Mouse (Mus musculus) lung, embryonic 15.5 days (tissue): ENCODE measurements around the gene Znhit6. TPM values are rescaled to one million over a fixed set of nuclear protein-coding genes. Genes with fewer than 3 reads are reported as not detected.

ENCODE experiments used
- ATAC-seq: fragments of 200-750 bp; cut with Nextera tagmentation; 2 replicates; pipeline ENCODE4 v1.8.0; 2017; ENCODE audit warnings: moderate number of reproducible peaks, borderline replicate concordance; ENCODE audit not compliant: low FRiP score, low TSS enrichment; ENCODE audit errors: extremely low read depth
- H3K27ac ChIP-seq: fragments of 300-500 bp; sonication (generic); 2 replicates; pipeline ENCODE4 v1.5.1; 2015; ENCODE audit warnings: moderate library complexity, mild to moderate bottlenecking, inconsistent platforms
- H3K27me3 ChIP-seq: fragments of 300-500 bp; sonication (generic); 2 replicates; pipeline ENCODE4 v1.6.1; 2015; ENCODE audit warnings: inconsistent platforms
- H3K36me3 ChIP-seq: fragments of 300-500 bp; sonication (generic); 2 replicates; pipeline ENCODE4 v1.6.1; 2015; ENCODE audit warnings: inconsistent platforms
- H3K4me1 ChIP-seq: fragments of 300-500 bp; sonication (generic); 2 replicates; pipeline ENCODE4 v1.6.1; 2015; ENCODE audit warnings: inconsistent platforms
- H3K4me2 ChIP-seq: fragments of 300-500 bp; sonication (generic); 2 replicates; pipeline ENCODE4 v1.6.1; 2015; ENCODE audit warnings: inconsistent platforms, mild to moderate bottlenecking, moderate library complexity
- H3K4me3 ChIP-seq: fragments of 300-500 bp; sonication (generic); 2 replicates; pipeline ENCODE4 v1.5.1; 2015; ENCODE audit warnings: mild to moderate bottlenecking, inconsistent platforms
- H3K9ac ChIP-seq: fragments of 300-500 bp; sonication (generic); 2 replicates; pipeline ENCODE4 v1.6.1; 2015; ENCODE audit warnings: inconsistent platforms
- H3K9me3 ChIP-seq: fragments of 300-500 bp; sonication (generic); 2 replicates; pipeline ENCODE4 v1.6.1; 2016; ENCODE audit warnings: inconsistent platforms
- WGBS: fragments of 180-500 bp; shearing (Covaris S2); methylation state at CpG from one replicate; pipeline ENCODE4 v1.1.7; 2015; 5-methylcytosine and 5-hydroxymethylcytosine counted together
- polyA plus RNA-seq: library from polyadenylated mRNA; unstranded; fragments of >200 nt; fragmentation: Nextera tagmentation; extraction: Ambion mirVana; gene quantifications from 2 replicates; pipeline ENCODE4 v1.2.1, GENCODE M21; 2015

Gene Znhit6
- polyA plus RNA-seq, 1 experiment from 2014 or later = 32.1 TPM

DNA sequence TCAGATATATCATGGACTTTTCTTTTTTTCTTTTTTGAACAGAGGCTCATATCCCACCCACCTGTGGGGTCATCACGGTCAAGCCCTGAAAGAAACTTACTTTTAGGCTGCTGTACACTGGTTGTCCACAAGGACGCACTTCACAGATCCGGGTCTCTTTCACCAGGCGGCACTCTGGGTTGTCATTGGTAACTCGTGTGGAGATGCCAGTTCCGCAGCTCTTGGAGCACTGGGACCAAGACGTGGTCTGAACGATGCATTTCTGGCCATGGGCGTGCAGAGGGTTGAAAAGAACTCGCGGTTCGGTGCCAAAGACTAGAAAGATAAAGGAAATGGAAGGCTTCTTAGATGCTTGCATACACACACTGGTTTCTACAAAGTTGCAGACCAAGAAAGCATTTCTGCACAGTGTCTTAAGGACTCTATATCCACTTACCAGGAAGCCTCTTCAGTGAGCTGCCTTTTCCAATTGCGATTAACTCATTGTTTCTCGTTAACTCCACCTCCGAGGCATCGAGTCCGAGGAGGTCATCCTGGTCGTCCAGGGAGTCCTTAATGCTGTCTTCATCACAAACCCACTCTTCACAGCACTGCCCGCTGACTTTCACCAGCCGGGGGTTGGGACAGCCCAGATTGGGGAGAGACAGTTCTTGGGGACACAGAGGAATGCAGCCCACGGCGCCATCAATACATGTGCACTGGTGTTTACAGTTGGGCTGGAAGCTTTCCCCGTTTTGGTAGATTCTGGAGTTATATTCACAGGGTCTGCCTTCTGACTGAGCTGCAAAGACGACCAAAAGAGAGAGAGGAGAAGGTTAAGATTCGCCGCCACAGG is 72.3 kb downstream of the Znhit6 start:
- WGBS = 13% methylated on average over 26 of the region's 26 CpGs
- no peak for ATAC-seq
- Histone ChIP-seq H3K9ac (peak overlapping the region; percentile 72), H3K36me3 (peaks cover 7% of the 10 kb centered on the region; the same call in 1 of the 2 replicates), H3K4me1 (peaks cover 47% of the 10 kb centered on the region), H3K27ac (peak overlapping the region; percentile 94), H3K4me3 (peak overlapping the region; percentile 68), H3K27me3 (no peaks in the 10 kb centered on the region), H3K4me2 (peak overlapping the region; percentile 85), H3K9me3 (no peaks in the 10 kb centered on the region)

- Histone ChIP-seq H3K4me3 (peak overlapping the region; percentile 68), H3K4me2 (peak overlapping the region; percentile 85), H3K9ac (peak overlapping the region; percentile 72), H3K27ac (peak overlapping the region; percentile 94), H3K36me3 (peaks cover 7% of the 10 kb centered on the region; the same call in 1 of the 2 replicates), H3K27me3 (no peaks in the 10 kb centered on the region), H3K4me1 (peaks cover 55% of the 10 kb centered on the region), H3K9me3 (no peaks in the 10 kb centered on the region)
- under 1% methylated on average over 43 of the region's 49 CpGs for WGBS
- ATAC-seq = peak; percentile 10; the same call in 1 of the 2 replicates
Observed at GRCm38 (mm10) chr3:145648991-145649851, 73.2 kb downstream of the Znhit6 start.

- H3K4me2 ChIP-seq = peak within 1 kb of the TSS; percentile 85
- H3K4me1 ChIP-seq = peaks cover 55% of the 10 kb centered on the region
- no peaks in the 10 kb centered on the region for H3K27me3 ChIP-seq
- peak within 1 kb of the TSS; percentile 72 for H3K9ac ChIP-seq
- peak; percentile 66 for ATAC-seq
- peak within 1 kb of the TSS; percentile 94 for H3K27ac ChIP-seq
- H3K36me3 ChIP-seq = peaks cover 7% of the 10 kb centered on the region; the same call in 1 of the 2 replicates
- no peaks in the 10 kb centered on the region for H3K9me3 ChIP-seq
- peak within 1 kb of the TSS; percentile 68 for H3K4me3 ChIP-seq
- WGBS = under 1% methylated on average over 29 of the region's 29 CpGs
Observed at GRCm38 (mm10) chr3:145649852-145650202, 73.8 kb downstream of the Znhit6 start, which contains the start of gene Ccn1. Gene Ccn1, minus strand, starts transcription at chr3:145649981.

- H3K36me3 ChIP-seq = peaks cover 7% of the 10 kb centered on the region; the same call in 1 of the 2 replicates
- H3K27ac ChIP-seq = peak overlapping the region; percentile 94
- under 1% methylated on average over 18 of the region's 18 CpGs for WGBS
- H3K27me3 ChIP-seq = no peaks in the 10 kb centered on the region
- peaks cover 55% of the 10 kb centered on the region for H3K4me1 ChIP-seq
- H3K9me3 ChIP-seq = no peaks in the 10 kb centered on the region
- peak overlapping the region; percentile 22; the same call in 1 of the 2 replicates for H3K9ac ChIP-seq
- H3K4me2 ChIP-seq = peak overlapping the region; percentile 85
- no peak for ATAC-seq
- H3K4me3 ChIP-seq = peak overlapping the region; percentile 68
Observed at GRCm38 (mm10) chr3:145650298-145651011, 74.5 kb downstream of the Znhit6 start.

DNA sequence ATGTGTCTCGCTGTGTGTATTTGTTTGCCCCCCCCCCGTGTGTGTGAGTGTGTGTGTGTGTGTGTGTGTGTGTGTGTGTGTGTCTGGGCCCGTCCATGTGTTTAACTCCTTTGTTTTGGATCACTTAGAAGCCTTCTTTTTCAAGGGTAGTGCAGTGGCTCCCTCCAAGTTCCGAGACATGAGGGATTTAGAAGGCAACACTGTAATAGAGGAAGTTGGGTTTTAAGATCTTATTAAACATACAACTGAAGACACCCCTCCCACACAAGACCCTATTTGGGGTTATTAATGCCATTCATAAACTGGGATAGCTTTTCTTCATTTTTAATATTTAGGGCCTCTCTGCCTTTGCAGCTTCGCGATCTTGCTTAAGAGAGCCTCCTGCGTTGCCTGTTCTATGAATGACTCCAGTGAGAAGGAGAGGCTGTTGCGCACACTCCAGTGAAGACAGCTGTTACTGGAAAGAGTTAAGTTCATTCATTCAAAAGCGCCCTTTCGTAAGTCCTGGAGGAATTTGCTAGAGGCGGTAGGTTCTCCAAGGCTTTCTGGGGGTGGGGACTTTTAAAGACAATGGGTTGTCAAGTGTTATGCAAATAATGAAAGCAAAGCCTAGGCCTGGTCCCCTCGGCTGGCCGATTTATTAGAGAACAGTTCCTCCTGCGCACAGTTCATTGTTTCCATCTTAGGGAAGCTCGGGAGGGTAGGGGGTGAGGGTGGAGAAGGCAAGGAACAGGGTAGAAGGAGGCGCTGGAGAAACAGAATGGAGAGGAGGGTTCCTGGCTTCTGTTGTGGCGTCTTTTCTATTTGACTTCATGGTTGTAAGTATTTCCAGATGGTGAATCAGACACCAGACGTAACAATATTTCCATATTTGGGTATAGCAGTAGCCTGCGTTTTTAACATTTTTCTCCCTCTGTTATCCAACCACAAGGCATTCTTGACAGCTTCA is 75.3 kb downstream of the Znhit6 start:
- Histone ChIP-seq H3K4me1 (peaks cover 55% of the 10 kb centered on the region), H3K27ac (peak overlapping the region; percentile 94), H3K4me2 (peak overlapping the region; percentile 85), H3K9me3 (no peaks in the 10 kb centered on the region), H3K27me3 (no peaks in the 10 kb centered on the region), H3K9ac (peak overlapping the region; percentile 59; the same call in 1 of the 2 replicates), H3K36me3 (peaks cover 7% of the 10 kb centered on the region; the same call in 1 of the 2 replicates), H3K4me3 (peak overlapping the region; percentile 68)
- ATAC-seq = peak; percentile 9
- WGBS = 7% methylated on average over 19 of the region's 19 CpGs

- Histone ChIP-seq H3K9me3 (no peaks in the 10 kb centered on the region), H3K9ac (peak overlapping the region; percentile 59; the same call in 1 of the 2 replicates), H3K4me3 (peak overlapping the region; percentile 68), H3K27ac (peak overlapping the region; percentile 94), H3K4me2 (peak overlapping the region; percentile 85), H3K27me3 (no peaks in the 10 kb centered on the region), H3K36me3 (peaks cover 7% of the 10 kb centered on the region; the same call in 1 of the 2 replicates), H3K4me1 (peaks cover 55% of the 10 kb centered on the region)
- 4% methylated on average over 10 of the region's 10 CpGs for WGBS
- no peak for ATAC-seq
Observed at GRCm38 (mm10) chr3:145651978-145652321, 75.9 kb downstream of the Znhit6 start.

GRCm38 (mm10) chr3:145652322-145653131 is 76.5 kb downstream of the Znhit6 start:
- 8% methylated on average over 20 of the region's 20 CpGs for WGBS
- Histone ChIP-seq H3K9me3 (no peaks in the 10 kb centered on the region), H3K4me3 (peak overlapping the region; percentile 68), H3K27me3 (no peaks in the 10 kb centered on the region), H3K9ac (peak overlapping the region; percentile 59), H3K4me1 (peaks cover 49% of the 10 kb centered on the region), H3K36me3 (peaks cover 3% of the 10 kb centered on the region; the same call in 1 of the 2 replicates), H3K4me2 (peak overlapping the region; percentile 85), H3K27ac (peak overlapping the region; percentile 94)
- ATAC-seq = peak; percentile 5; the same call in 1 of the 2 replicates

GRCm38 (mm10) chr3:145653191-145653940 is 77.4 kb downstream of the Znhit6 start:
- no peaks in the 10 kb centered on the region for H3K36me3 ChIP-seq
- ATAC-seq = peak; percentile 66
- peak overlapping the region; percentile 94 for H3K27ac ChIP-seq
- peak overlapping the region; percentile 85 for H3K4me2 ChIP-seq
- H3K27me3 ChIP-seq = no peaks in the 10 kb centered on the region
- peak overlapping the region; percentile 68 for H3K4me3 ChIP-seq
- H3K4me1 ChIP-seq = peaks cover 42% of the 10 kb centered on the region
- no peaks in the 10 kb centered on the region for H3K9me3 ChIP-seq
- 2% methylated on average over 53 of the region's 53 CpGs for WGBS
- H3K9ac ChIP-seq = peak overlapping the region; percentile 59

DNA sequence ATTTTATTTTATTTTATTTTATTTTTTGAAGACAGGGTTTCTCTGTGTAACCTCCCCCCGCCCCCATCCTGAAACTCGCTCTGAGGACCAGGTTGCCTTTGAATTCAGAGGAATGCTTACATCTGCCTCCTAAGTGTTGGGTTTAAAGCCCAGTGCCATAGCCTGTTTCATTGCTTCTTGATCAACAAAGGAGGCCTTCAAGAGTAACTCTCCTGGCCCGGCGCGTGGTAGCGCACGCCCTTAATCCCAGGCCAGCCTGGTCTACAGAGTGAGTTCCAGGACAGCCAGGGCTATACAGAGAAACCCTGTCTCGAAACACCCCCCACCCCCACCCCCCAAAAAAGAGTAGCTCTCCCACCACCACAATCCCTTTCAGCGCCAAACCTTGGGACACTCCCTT is 78.0 kb downstream of the Znhit6 start:
- H3K9ac ChIP-seq = no peak overlapping the region
- H3K4me2 ChIP-seq = peak overlapping the region; percentile 85
- WGBS = 80% methylated on average over 9 of the region's 9 CpGs
- no peaks in the 10 kb centered on the region for H3K9me3 ChIP-seq
- H3K27ac ChIP-seq = no peak overlapping the region
- H3K27me3 ChIP-seq = no peaks in the 10 kb centered on the region
- peak overlapping the region; percentile 68; the same call in 1 of the 2 replicates for H3K4me3 ChIP-seq
- H3K36me3 ChIP-seq = no peaks in the 10 kb centered on the region
- no peak for ATAC-seq
- peaks cover 39% of the 10 kb centered on the region for H3K4me1 ChIP-seq
